Mouse (Mus musculus) heart, embryonic 14.5 days (tissue): ENCODE results near the gene Rnf5. TPM values are rescaled to one million over a fixed set of nuclear protein-coding genes. Genes with fewer than 3 reads are reported as not detected.

Experiments
- ATAC-seq: fragments of 200-750 bp; cut with Nextera tagmentation; 2 replicates; pipeline ENCODE4 v1.8.0; 2017; ENCODE audit warnings: low read depth, moderate TSS enrichment; ENCODE audit not compliant: insufficient number of reproducible peaks, insufficient read depth, low FRiP score
- H3K27ac ChIP-seq, 2 experiments: fragments of 200-500 bp in 1 of 2; fragments of 300-500 bp in 1 of 2; sonication (generic) in 1 of 2; replicated peaks in 1 of 2; 2 replicates each; pipeline ENCODE4 v1.5.1; 2012 to 2014; ENCODE audit warnings: low read depth in 2 of 2, low read length in 2 of 2, control low read depth in 1 of 2, mild to moderate bottlenecking in 1 of 2, mixed read lengths in 1 of 2; ENCODE audit not compliant: control insufficient read depth in 1 of 2, insufficient read depth in 1 of 2
- H3K27me3 ChIP-seq: fragments of 300-500 bp; sonication (generic); 2 replicates; pipeline ENCODE4 v1.6.1; 2014; ENCODE audit warnings: mild to moderate bottlenecking, low read length, control low read depth; ENCODE audit not compliant: control insufficient read depth, insufficient read depth
- H3K36me3 ChIP-seq: fragments of 300-500 bp; sonication (generic); 2 replicates; pipeline ENCODE4 v1.6.1; 2014; ENCODE audit warnings: mild to moderate bottlenecking, control low read depth, low read length, mixed read lengths; ENCODE audit not compliant: control insufficient read depth, insufficient read depth
- H3K4me1 ChIP-seq, 2 experiments: fragments of 200-500 bp in 1 of 2; fragments of 300-500 bp in 1 of 2; sonication (generic) in 1 of 2; 2 replicates each; pipeline ENCODE4 v1.6.1; 2012 to 2014; ENCODE audit warnings: low read length in 2 of 2, control low read depth in 1 of 2, mixed read lengths in 1 of 2; ENCODE audit not compliant: control insufficient read depth in 2 of 2, insufficient read depth in 2 of 2
- H3K4me2 ChIP-seq: fragments of 300-500 bp; sonication (generic); 2 replicates; pipeline ENCODE4 v1.6.1; 2014; ENCODE audit warnings: mild to moderate bottlenecking, low read length
- H3K4me3 ChIP-seq, 2 experiments: fragments of 200-500 bp in 1 of 2; fragments of 300-500 bp in 1 of 2; sonication (generic) in 1 of 2; 2 replicates each; pipeline ENCODE4 v1.5.1; 2012 to 2014; ENCODE audit warnings: low read length in 2 of 2, mild to moderate bottlenecking in 2 of 2, control low read depth in 1 of 2, low read depth in 1 of 2, moderate library complexity in 1 of 2; ENCODE audit not compliant: control insufficient read depth in 1 of 2, insufficient read depth in 1 of 2
- H3K9ac ChIP-seq: fragments of 300-500 bp; sonication (generic); 2 replicates; pipeline ENCODE4 v1.6.1; 2014; ENCODE audit warnings: mild to moderate bottlenecking, low read length
- H3K9me3 ChIP-seq: fragments of 300-500 bp; sonication (generic); 2 replicates; pipeline ENCODE4 v1.6.1; 2016; ENCODE audit warnings: low read length, control low read depth; ENCODE audit not compliant: control insufficient read depth
- WGBS: fragments of 180-500 bp; shearing (Covaris S2); extraction: QIAGEN DNeasy Blood & Tissue Kit; methylation state at CpG from one replicate; pipeline ENCODE4 v1.1.7; 2014; 5-methylcytosine and 5-hydroxymethylcytosine counted together
- polyA plus RNA-seq: library from polyadenylated mRNA; unstranded; fragments of >200 nt; fragmentation: Nextera tagmentation; extraction: Ambion mirVana; gene quantifications from 2 replicates; pipeline ENCODE4 v1.2.1, GENCODE M21; 2014

Rnf5 gene
- polyA plus RNA-seq = 87.0 and 90.9 TPM in 2 replicates

DNA sequence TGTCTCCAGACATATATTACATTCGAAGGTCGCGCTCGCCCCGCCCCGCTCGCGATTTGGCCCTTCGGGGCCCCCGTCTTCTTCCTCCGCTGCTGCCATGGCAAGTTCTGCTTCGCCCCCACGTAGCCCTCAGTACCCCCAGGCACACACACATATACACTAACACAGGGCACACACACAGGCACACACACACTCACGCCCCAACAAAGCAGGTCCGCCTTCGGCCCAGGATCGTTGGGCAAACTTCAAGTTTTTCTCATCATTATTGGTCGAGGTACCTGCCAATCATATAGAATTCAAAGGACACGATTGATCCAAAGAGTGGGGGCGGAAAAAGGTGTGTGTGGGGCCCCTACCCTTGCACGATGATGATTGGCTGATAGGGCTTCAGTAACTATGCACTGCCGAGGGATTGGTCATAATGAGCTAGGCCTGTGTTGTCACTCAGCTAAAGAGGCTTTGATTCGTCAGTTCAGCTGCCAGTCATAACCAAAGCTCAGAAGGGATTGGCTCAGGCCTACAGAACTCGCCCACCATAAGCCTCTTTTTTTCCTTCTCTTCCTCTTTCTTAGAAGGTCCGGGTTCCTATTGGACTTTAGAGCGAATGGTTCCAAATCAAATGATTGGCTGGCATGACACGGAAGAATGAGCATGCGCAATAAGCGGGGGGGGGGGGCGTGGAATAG, at the start of gene Rnf5:
TSS of gene Rnf5 (minus strand) at position 316 of the 686 bp plus-strand sequence.
- H3K4me2 ChIP-seq = peak within 1 kb of the TSS; percentile 94
- under 1% methylated on average over 30 of the region's 30 CpGs for WGBS
- H3K4me3 ChIP-seq = peak within 1 kb of the TSS; percentile 90 to 96
- peak; percentile 92 for ATAC-seq
- peaks cover 22% of the 10 kb centered on the region for H3K36me3 ChIP-seq
- H3K27me3 ChIP-seq = no peaks in the 10 kb centered on the region
- peaks cover 17 to 36% of the 10 kb centered on the region in 2 experiments for H3K4me1 ChIP-seq
- no peaks in the 10 kb centered on the region for H3K9me3 ChIP-seq
- H3K9ac ChIP-seq = peak within 1 kb of the TSS; percentile 95
- peak within 1 kb of the TSS; percentile 87 to 90 for H3K27ac ChIP-seq

GRCm38 (mm10) chr17:34652985-34653384, 49.5 kb upstream of the Rnf5 start:
- no peak overlapping the region for H3K27ac ChIP-seq
- WGBS = 85% methylated on average over 8 of the region's 8 CpGs
- no peak overlapping the region for H3K4me3 ChIP-seq
- H3K4me2 ChIP-seq = no peak overlapping the region
- H3K27me3 ChIP-seq = no peaks in the 10 kb centered on the region
- H3K36me3 ChIP-seq = peaks cover 56% of the 10 kb centered on the region
- no peaks in the 10 kb centered on the region for H3K9me3 ChIP-seq
- H3K9ac ChIP-seq = no peak overlapping the region
- ATAC-seq = no peak
- peaks cover 15 to 28% of the 10 kb centered on the region in 2 experiments; a peak in 3 of 4 replicates for H3K4me1 ChIP-seq

GRCm38 (mm10) chr17:34652546-34652945, 49.1 kb upstream of the Rnf5 start:
- no peak overlapping the region for H3K4me3 ChIP-seq
- peaks cover 18 to 32% of the 10 kb centered on the region in 2 experiments for H3K4me1 ChIP-seq
- no peak for ATAC-seq
- H3K9me3 ChIP-seq = no peaks in the 10 kb centered on the region
- H3K27ac ChIP-seq = no peak overlapping the region
- no peak overlapping the region for H3K9ac ChIP-seq
- H3K27me3 ChIP-seq = no peaks in the 10 kb centered on the region
- peaks cover 56% of the 10 kb centered on the region for H3K36me3 ChIP-seq
- 89% methylated on average over 10 of the region's 10 CpGs for WGBS
- no peak overlapping the region for H3K4me2 ChIP-seq

GRCm38 (mm10) chr17:34651507-34652221, 48.2 kb upstream of the Rnf5 start:
- Histone ChIP-seq H3K4me1 (peaks cover 18 to 33% of the 10 kb centered on the region in 2 experiments), H3K4me2 (no peak overlapping the region), H3K9ac (no peak overlapping the region), H3K9me3 (no peaks in the 10 kb centered on the region), H3K27me3 (no peaks in the 10 kb centered on the region), H3K4me3 (no peak overlapping the region), H3K36me3 (peaks cover 56% of the 10 kb centered on the region), H3K27ac (no peak overlapping the region)
- 60% methylated on average over 19 of the region's 19 CpGs for WGBS
- no peak for ATAC-seq

- H3K9ac ChIP-seq = no peak overlapping the region
These were observed 47.3 kb upstream of the Rnf5 start for GRCm38 (mm10) chr17:34650781-34651180.

GRCm38 (mm10) chr17:34649106-34649864, 45.8 kb upstream of the Rnf5 start:
- 86% methylated on average over 18 of the region's 18 CpGs for WGBS
- ATAC-seq = no peak
- H3K4me3 ChIP-seq = no peak overlapping the region

More at GRCm38 (mm10) chr17:34650781-34651180, 47.3 kb upstream of the Rnf5 start:
- WGBS = 87% methylated on average over 14 of the region's 14 CpGs
- Histone ChIP-seq H3K27me3 (no peaks in the 10 kb centered on the region), H3K27ac (no peak overlapping the region), H3K4me2 (no peak overlapping the region), H3K4me3 (no peak overlapping the region), H3K9me3 (no peaks in the 10 kb centered on the region), H3K4me1 (peaks cover 13 to 33% of the 10 kb centered on the region in 2 experiments), H3K36me3 (peaks cover 56% of the 10 kb centered on the region)
- no peak for ATAC-seq

GRCm38 (mm10) chr17:34648141-34648890, 44.8 kb upstream of the Rnf5 start:
- no peak overlapping the region for H3K27ac ChIP-seq
- 84% methylated on average over 16 of the region's 16 CpGs for WGBS
- H3K27me3 ChIP-seq = no peaks in the 10 kb centered on the region
- peak overlapping the region; percentile 85 for H3K4me2 ChIP-seq
- H3K4me1 ChIP-seq = peaks cover 9 to 25% of the 10 kb centered on the region in 2 experiments
- H3K4me3 ChIP-seq = no peak overlapping the region
- no peaks in the 10 kb centered on the region for H3K9me3 ChIP-seq
- H3K36me3 ChIP-seq = peaks cover 45% of the 10 kb centered on the region
- H3K9ac ChIP-seq = peak overlapping the region; percentile 88
- no peak for ATAC-seq

More at GRCm38 (mm10) chr17:34649106-34649864, 45.8 kb upstream of the Rnf5 start:
- Histone ChIP-seq H3K27ac (no peak overlapping the region), H3K4me1 (peaks cover 9 to 26% of the 10 kb centered on the region in 2 experiments), H3K27me3 (no peaks in the 10 kb centered on the region), H3K9me3 (no peaks in the 10 kb centered on the region), H3K9ac (no peak overlapping the region), H3K36me3 (peaks cover 53% of the 10 kb centered on the region), H3K4me2 (no peak overlapping the region)
